Mouse (Mus musculus): ENCODE data around the gene Lck. TPM values are rescaled to one million over a fixed set of nuclear protein-coding genes. Genes with fewer than 3 reads are reported as not detected.

The Lck gene
- total and polyA plus RNA-seq, 3 experiments: 2.7 to 6.9 TPM; not detected in 1

DNA sequence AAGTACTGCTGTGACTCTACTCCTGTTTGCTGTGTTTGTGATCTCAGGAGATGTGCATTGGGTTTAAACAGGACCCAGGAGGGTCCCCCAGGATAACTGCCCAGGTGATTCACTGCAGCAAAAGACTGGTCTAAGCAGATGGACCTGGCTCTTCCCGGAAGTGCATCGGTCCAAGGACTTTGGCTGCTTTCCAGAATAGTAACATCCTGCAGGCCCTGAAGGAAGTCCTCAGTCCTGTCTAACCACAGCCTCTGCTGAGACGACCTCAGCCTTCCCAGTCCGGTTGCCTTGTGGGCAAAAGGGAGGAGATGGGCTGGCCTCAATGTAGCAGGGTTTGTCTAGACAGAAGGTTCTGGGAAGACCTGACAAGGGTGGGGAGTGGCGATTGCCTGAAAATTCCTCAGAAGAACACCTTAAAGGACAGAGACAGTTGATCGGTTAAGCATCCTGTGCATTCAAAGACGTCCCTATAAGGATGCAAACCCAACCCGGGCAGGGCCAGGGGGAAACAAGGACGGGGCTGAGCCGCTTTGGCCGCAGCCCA, 70.5 kb downstream of the Lck start:
- Histone ChIP-seq H3K79me2 (ENCODE audit: control insufficient read depth, insufficient read depth, low read length, poor library complexity) (no peaks in the 10 kb centered on the region), H3K9me3 (replicated peaks; ENCODE audit: insufficient read depth, low read length) (no peaks in the 10 kb centered on the region), H3K27ac (ENCODE audit: control insufficient read depth, low read depth, low read length) (no peak overlapping the region), H3K4me1 (ENCODE audit: control insufficient read depth in 1 of 2, insufficient read depth in 2 of 2, low read length in 2 of 2) (peaks cover 3 to 16% of the 10 kb centered on the region in 2 experiments), H3K36me3 (ENCODE audit: control insufficient read depth in 1 of 2, insufficient read depth in 2 of 2, low read length in 2 of 2) (0 out of 4 replicates have a peak, but pooled peaks cover 0 to 3% of the 10 kb centered on the region in 2 experiments), H3K9ac (ENCODE audit: control insufficient read depth, low read depth, low read length, poor library complexity, severe bottlenecking) (no peak overlapping the region), H3K4me3 (ENCODE audit: control insufficient read depth in 1 of 2, insufficient read depth in 1 of 2, low read depth in 2 of 2, low read length in 2 of 2) (no peak overlapping the region), H3K27me3 (ENCODE audit: control insufficient read depth in 1 of 2, insufficient read depth in 2 of 2, low read length in 2 of 2) (no peaks in the 10 kb centered on the region)
- no peak for DNase-seq (ENCODE audit: low read depth, low spot score)
- TF ChIP-seq ZKSCAN1 (IDR thresholded peaks at IDR 0.05; ENCODE audit: low read depth, low read length): no peak

DNA sequence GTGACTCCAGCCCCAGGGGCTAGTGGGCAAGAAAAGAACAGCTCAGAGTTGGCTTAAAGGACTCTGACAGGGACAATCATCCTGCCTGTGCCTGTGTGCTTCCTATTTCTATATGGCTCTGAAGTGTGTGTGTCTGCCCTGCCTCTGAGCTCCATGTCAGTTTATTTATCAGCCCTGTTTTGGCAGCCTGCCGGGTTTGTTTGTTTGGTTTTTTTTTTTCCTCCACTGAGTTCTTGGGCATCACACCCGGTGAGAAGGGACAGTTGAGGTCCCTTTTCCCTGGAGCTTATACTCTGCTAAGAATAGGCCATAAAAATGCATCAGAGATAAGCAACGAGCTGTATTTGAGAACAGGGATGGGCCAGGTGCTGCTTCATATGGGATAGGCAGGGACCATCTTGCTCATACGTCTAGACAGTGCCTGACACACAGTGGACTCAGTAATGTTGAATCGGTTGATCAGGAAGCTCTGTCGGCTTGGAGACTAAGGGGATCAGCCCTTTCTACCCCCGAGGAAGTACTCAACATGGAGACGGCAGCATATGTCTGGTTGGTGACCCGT, 71.0 kb downstream of the Lck start:
- no peak for TF ChIP-seq MEF2A (IDR thresholded peaks at IDR 0.05; ENCODE audit: extremely low read depth, insufficient replicate concordance, low read depth, low read length, poor library complexity, severe bottlenecking)
- TF ChIP-seq BHLHE40 (IDR thresholded peaks at IDR 0.05; ENCODE audit: borderline replicate concordance, low read depth, low read length): no peak
- TF ChIP-seq GABPA (IDR thresholded peaks at IDR 0.05; ENCODE audit: low read depth, low read length): no peak
- no peak for TF ChIP-seq ZKSCAN1 (IDR thresholded peaks at IDR 0.05; ENCODE audit: low read depth, low read length)
- TF ChIP-seq ETS1 (IDR thresholded peaks at IDR 0.05; ENCODE audit: low read depth, low read length): no peak
- no peak for TF ChIP-seq KAT2A (conservative IDR thresholded peaks at IDR 0.05; ENCODE audit: low read depth, low read length)
- TF ChIP-seq JUND (IDR thresholded peaks at IDR 0.05; ENCODE audit: low read depth, low read length): no peak
- TF ChIP-seq MAFK (IDR thresholded peaks at IDR 0.05; ENCODE audit: borderline replicate concordance, low read depth, low read length): no peak
- TF ChIP-seq ELF1 (IDR thresholded peaks at IDR 0.05; ENCODE audit: low read depth, low read length): no peak
- no peak for TF ChIP-seq TBP (IDR thresholded peaks at IDR 0.05; ENCODE audit: low read depth, low read length)
- peaks cover 3 to 12% of the 10 kb centered on the region in 2 experiments for H3K4me1 ChIP-seq (ENCODE audit: control insufficient read depth in 1 of 2, insufficient read depth in 2 of 2, low read length in 2 of 2)
- H3K36me3 ChIP-seq (ENCODE audit: control insufficient read depth in 1 of 2, insufficient read depth in 2 of 2, low read length in 2 of 2): 0 out of 4 replicates have a peak, but pooled peaks cover 0 to 3% of the 10 kb centered on the region in 2 experiments
- H3K27me3 ChIP-seq (ENCODE audit: control insufficient read depth in 1 of 2, insufficient read depth in 2 of 2, low read length in 2 of 2): no peaks in the 10 kb centered on the region
- H3K9ac ChIP-seq (ENCODE audit: control insufficient read depth, low read depth, low read length, poor library complexity, severe bottlenecking): no peak overlapping the region
- H3K27ac ChIP-seq (ENCODE audit: control insufficient read depth, low read depth, low read length): no peak overlapping the region
- H3K9me3 ChIP-seq (replicated peaks; ENCODE audit: insufficient read depth, low read length): no peaks in the 10 kb centered on the region
- H3K4me3 ChIP-seq (ENCODE audit: control insufficient read depth in 1 of 2, insufficient read depth in 1 of 2, low read depth in 2 of 2, low read length in 2 of 2): no peak overlapping the region
- H3K79me2 ChIP-seq (ENCODE audit: control insufficient read depth, insufficient read depth, low read length, poor library complexity): no peaks in the 10 kb centered on the region
- no peak for DNase-seq (ENCODE audit: low read depth, low spot score)
